Mouse (Mus musculus) myocyte (in vitro differentiated cells): ENCODE data around the gene Yes1. TPM values are rescaled to one million over a fixed set of nuclear protein-coding genes. Genes with fewer than 3 reads are reported as not detected.
A peak's percentile ranks its signal among the peaks of the same experiment; 100 is the strongest.

ENCODE experiments used
- H3K27me3 ChIP-seq: one replicate; pipeline ENCODE4 v1.6.1; 2011; ENCODE audit not compliant: control insufficient read depth, insufficient read depth, insufficient read length
- H3K36me3 ChIP-seq: one replicate; pipeline ENCODE4 v1.6.1; 2011; ENCODE audit not compliant: control insufficient read depth, insufficient read depth
- H3K4me2 ChIP-seq: one replicate; pipeline ENCODE4 v1.6.1; 2011; ENCODE audit warnings: low read depth, control low read depth
- H3K4me3 ChIP-seq: one replicate; pipeline ENCODE4 v1.5.1; 2011; ENCODE audit warnings: mild to moderate bottlenecking, control low read depth, moderate library complexity
- H3K79me2 ChIP-seq: one replicate; pipeline ENCODE4 v1.6.1; 2011; ENCODE audit not compliant: control insufficient read depth, insufficient read depth
- H3ac ChIP-seq: one replicate; pipeline ENCODE4 v1.6.1; 2011; ENCODE audit not compliant: control insufficient read depth, insufficient read length
- CEBPB ChIP-seq: IDR thresholded peaks from 2 replicates; pipeline ENCODE4 v1.6.1; 2011; ENCODE audit warnings: mild to moderate bottlenecking, moderate library complexity; ENCODE audit not compliant: poor library complexity, insufficient read depth, severe bottlenecking
- E2F4 ChIP-seq: IDR thresholded peaks from one replicate; pipeline ENCODE4 v1.6.1; 2011; ENCODE audit warnings: mild to moderate bottlenecking, control low read depth, moderate library complexity; ENCODE audit not compliant: insufficient read depth
- MAX ChIP-seq: IDR thresholded peaks from one replicate; pipeline ENCODE4 v1.6.1; 2011; ENCODE audit warnings: low read depth, mild to moderate bottlenecking, control low read depth
- MYOD1 ChIP-seq, 3 experiments: IDR thresholded peaks; one replicate each; pipeline ENCODE4 v1.6.1; 2011; ENCODE audit warnings: control low read depth in 2 of 3, low read depth in 2 of 3, mild to moderate bottlenecking in 2 of 3, moderate library complexity in 1 of 3; ENCODE audit not compliant: insufficient read length in 2 of 3, control insufficient read depth in 1 of 3
- MYOG ChIP-seq, 3 experiments: IDR thresholded peaks; one replicate each; pipeline ENCODE4 v1.6.1; 2011; ENCODE audit warnings: control low read depth in 2 of 3, low read depth in 2 of 3, mild to moderate bottlenecking in 2 of 3; ENCODE audit not compliant: insufficient read length in 2 of 3, control insufficient read depth in 1 of 3, insufficient read depth in 1 of 3
- POLR2A ChIP-seq: IDR thresholded peaks from one replicate; pipeline ENCODE4 v1.6.1; 2011; ENCODE audit warnings: low read depth, mild to moderate bottlenecking, control low read depth, moderate library complexity; ENCODE audit not compliant: insufficient read length
- POLR2AphosphoS2 ChIP-seq: IDR thresholded peaks from one replicate; pipeline ENCODE4 v1.6.1; 2011; ENCODE audit warnings: low read depth, control low read depth; ENCODE audit not compliant: insufficient read length
- REST ChIP-seq: IDR thresholded peaks from one replicate; pipeline ENCODE4 v1.6.1; 2011; ENCODE audit warnings: mild to moderate bottlenecking, control low read depth, moderate library complexity; ENCODE audit not compliant: insufficient read depth, insufficient read length
- SRF ChIP-seq: IDR thresholded peaks from one replicate; pipeline ENCODE4 v1.6.1; 2011; ENCODE audit warnings: low read depth; ENCODE audit not compliant: control insufficient read depth, insufficient read length
- TCF12 ChIP-seq: IDR thresholded peaks from one replicate; pipeline ENCODE4 v1.6.1; 2011; ENCODE audit warnings: mild to moderate bottlenecking, control low read depth; ENCODE audit not compliant: poor library complexity, insufficient read depth, severe bottlenecking
- TCF3 ChIP-seq: IDR thresholded peaks from one replicate; pipeline ENCODE4 v1.6.1; 2011; ENCODE audit warnings: low read depth, control low read depth; ENCODE audit not compliant: insufficient read length
- USF1 ChIP-seq: IDR thresholded peaks from one replicate; pipeline ENCODE4 v1.6.1; 2011; ENCODE audit warnings: low read depth, mild to moderate bottlenecking, control low read depth, moderate library complexity
- polyA plus RNA-seq: library from polyadenylated mRNA; unstranded; fragments of >200 nt; fragmentation: generic; extraction: Trizol; gene quantifications from one replicate; pipeline ENCODE4 v1.2.1, GENCODE M21; 2012; ENCODE audit warnings: missing spikeins

Gene Yes1
- 3.3 TPM for polyA plus RNA-seq

- peak within 1 kb of the TSS; percentile 89 for H3K4me2 ChIP-seq
- peak within 1 kb of the TSS; percentile 53 for H3K4me3 ChIP-seq
- peak within 1 kb of the TSS; percentile 59 for H3ac ChIP-seq
- no peaks in the 10 kb centered on the region for H3K27me3 ChIP-seq
- H3K36me3 ChIP-seq: no peaks in the 10 kb centered on the region
- peaks cover 17% of the 10 kb centered on the region for H3K79me2 ChIP-seq
- TF ChIP-seq USF1 (no peak), SRF (no peak), MYOD1 (IDR thresholded peaks at IDR 0.05; ENCODE audit: control insufficient read depth in 1 of 3, insufficient read length in 2 of 3, low read depth in 2 of 3) (peak in 1 of 3 experiments; percentile 5), POLR2AphosphoS2 (no peak), TCF12 (no peak), MAX (no peak), CEBPB (no peak), MYOG (IDR thresholded peaks at IDR 0.05; ENCODE audit: control insufficient read depth in 1 of 3, insufficient read depth in 1 of 3, insufficient read length in 2 of 3, low read depth in 2 of 3) (no peak), REST (no peak), TCF3 (no peak), POLR2A (peak; percentile 57)
These were observed at the start of gene Yes1 for GRCm38 (mm10) chr5:32610801-32611340. Gene Yes1 (plus strand): TSS chr5:32611171.

GRCm38 (mm10) chr5:32564697-32565096, 46.3 kb upstream of the Yes1 start:
- Histone ChIP-seq H3K79me2 (no peaks in the 10 kb centered on the region), H3K27me3 (no peaks in the 10 kb centered on the region), H3K4me2 (no peak overlapping the region), H3K4me3 (no peak overlapping the region), H3ac (no peak overlapping the region), H3K36me3 (no peaks in the 10 kb centered on the region)
- TF ChIP-seq REST (no peak), SRF (no peak), MYOD1 (IDR thresholded peaks at IDR 0.05; ENCODE audit: control insufficient read depth in 1 of 3, insufficient read length in 2 of 3, low read depth in 2 of 3) (no peak), CEBPB (no peak), E2F4 (no peak), MAX (no peak), TCF12 (no peak), MYOG (IDR thresholded peaks at IDR 0.05; ENCODE audit: control insufficient read depth in 1 of 3, insufficient read depth in 1 of 3, insufficient read length in 2 of 3, low read depth in 2 of 3) (no peak), USF1 (no peak), POLR2A (no peak), TCF3 (no peak), POLR2AphosphoS2 (no peak)

GRCm38 (mm10) chr5:32571802-32572201, 39.2 kb upstream of the Yes1 start:
- no peak for TF ChIP-seq MAX
- TF ChIP-seq USF1: no peak
- no peak for TF ChIP-seq TCF3
- TF ChIP-seq CEBPB: no peak
- H3K4me2 ChIP-seq: no peak overlapping the region
- H3ac ChIP-seq: no peak overlapping the region
- H3K36me3 ChIP-seq: no peaks in the 10 kb centered on the region
- H3K79me2 ChIP-seq: no peaks in the 10 kb centered on the region
- H3K27me3 ChIP-seq: no peaks in the 10 kb centered on the region
- H3K4me3 ChIP-seq: no peak overlapping the region

- no peaks in the 10 kb centered on the region for H3K27me3 ChIP-seq
- no peak overlapping the region for H3ac ChIP-seq
- TF ChIP-seq SRF (no peak), MAX (no peak), TCF3 (no peak), POLR2A (no peak), TCF12 (no peak), E2F4 (no peak), CEBPB (no peak), MYOG (IDR thresholded peaks at IDR 0.05; ENCODE audit: control insufficient read depth in 1 of 3, insufficient read depth in 1 of 3, insufficient read length in 2 of 3, low read depth in 2 of 3) (no peak), POLR2AphosphoS2 (no peak), USF1 (no peak)
- no peak overlapping the region for H3K4me3 ChIP-seq
- H3K36me3 ChIP-seq: no peaks in the 10 kb centered on the region
- H3K79me2 ChIP-seq: no peaks in the 10 kb centered on the region
- H3K4me2 ChIP-seq: no peak overlapping the region
These were observed 22.8 kb upstream of the Yes1 start for GRCm38 (mm10) chr5:32588136-32588535.

- Histone ChIP-seq H3K27me3 (no peaks in the 10 kb centered on the region), H3K4me2 (no peak overlapping the region), H3K4me3 (no peak overlapping the region), H3ac (no peak overlapping the region), H3K36me3 (no peaks in the 10 kb centered on the region), H3K79me2 (no peaks in the 10 kb centered on the region)
- TF ChIP-seq MAX (no peak), USF1 (no peak), MYOD1 (IDR thresholded peaks at IDR 0.05; ENCODE audit: control insufficient read depth in 1 of 3, insufficient read length in 2 of 3, low read depth in 2 of 3) (no peak), REST (no peak), POLR2AphosphoS2 (no peak), SRF (no peak), TCF12 (no peak), TCF3 (no peak), MYOG (IDR thresholded peaks at IDR 0.05; ENCODE audit: control insufficient read depth in 1 of 3, insufficient read depth in 1 of 3, insufficient read length in 2 of 3, low read depth in 2 of 3) (no peak), POLR2A (no peak), E2F4 (no peak), CEBPB (no peak)
These were observed 17.2 kb upstream of the Yes1 start for GRCm38 (mm10) chr5:32593793-32594192.
